Mouse (Mus musculus) stomach, postnatal 0 days (tissue): ENCODE measurements around the gene Ppp1r16b.

Source experiments
- CTCF ChIP-seq: IDR thresholded peaks from 2 replicates; pipeline ENCODE4 v1.5.1; 2016; ENCODE audit warnings: antibody characterized with exemption, low read depth, mild to moderate bottlenecking, moderate library complexity
- EP300 ChIP-seq: optimal IDR thresholded peaks from 2 replicates; pipeline ENCODE3; 2016; ENCODE audit warnings: antibody characterized with exemption

DNA sequence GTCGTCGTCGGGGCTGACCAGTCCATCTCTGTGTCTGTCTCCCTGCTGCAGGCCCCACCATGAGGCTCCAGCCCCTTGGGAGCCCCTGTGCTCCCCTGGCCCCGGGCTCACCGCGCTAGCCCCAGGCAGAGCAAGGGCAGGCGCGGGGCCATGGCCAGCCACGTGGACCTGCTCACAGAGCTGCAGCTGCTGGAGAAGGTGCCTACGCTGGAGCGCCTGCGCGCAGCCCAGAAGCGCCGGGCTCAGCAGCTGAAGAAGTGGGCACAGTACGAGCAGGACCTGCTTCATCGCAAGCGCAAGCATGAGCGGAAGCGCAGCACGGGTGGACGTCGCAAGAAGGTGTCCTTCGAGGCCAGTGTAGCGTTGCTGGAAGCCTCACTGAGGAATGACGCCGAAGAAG is 30.6 kb downstream of the Ppp1r16b start:
- no peak for TF ChIP-seq CTCF
- no peak for TF ChIP-seq EP300
